Mouse (Mus musculus) embryo, embryonic 10 days (tissue): ENCODE results near the gene Ralgps2.

ENCODE experiments used
- DNase-seq: peaks from one replicate; pipeline ENCODE4 v3.0.0-alpha.2; 2015; ENCODE audit warnings: low spot score

Ralgps2 gene

DNA sequence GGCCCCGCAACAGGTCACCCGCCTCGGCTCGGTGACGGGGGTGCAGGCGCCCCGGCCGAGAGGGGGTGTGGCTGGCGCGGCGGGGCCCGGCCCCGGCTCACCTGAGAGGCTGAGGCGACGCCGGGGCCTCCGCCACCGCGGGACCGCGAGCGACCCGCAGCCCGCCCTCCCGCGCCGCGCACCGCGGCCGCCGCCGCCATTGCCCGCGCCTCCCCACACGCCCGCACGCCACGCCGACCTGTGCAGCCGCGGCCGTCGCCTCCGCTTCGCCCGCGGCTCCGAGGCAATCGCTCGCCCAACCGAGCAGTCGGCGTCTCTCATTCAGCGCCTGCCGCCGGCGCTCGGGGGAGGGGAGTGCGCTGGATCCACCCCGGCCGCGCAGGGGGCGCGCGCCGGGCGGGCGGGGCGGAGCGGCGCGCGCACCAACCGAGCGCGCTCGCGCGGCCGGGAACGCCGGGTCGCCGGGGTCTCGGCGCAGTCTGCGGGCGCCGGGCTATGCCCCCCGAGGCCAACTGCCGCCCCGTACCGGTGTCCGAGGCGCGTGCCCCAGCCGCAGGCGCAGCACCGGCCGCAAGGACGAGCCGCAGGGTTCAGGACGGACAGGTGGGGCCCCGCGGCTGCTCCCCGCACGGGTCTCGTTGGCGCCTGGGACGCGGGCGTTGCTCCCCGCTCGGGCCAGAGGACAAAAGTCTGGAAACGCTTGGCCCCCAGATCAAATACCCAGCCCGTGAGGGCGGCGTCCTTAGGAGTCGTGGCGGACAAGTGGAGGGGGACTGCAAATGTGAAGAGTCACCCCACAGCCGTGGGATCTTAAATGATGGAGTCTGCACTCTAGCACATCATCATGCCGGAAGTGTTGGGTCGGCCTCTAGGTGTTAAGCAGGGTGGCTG lies at the start of gene Ralgps2:
Gene Ralgps2, minus strand, starts transcription at position 376 of the 891 bp plus-strand sequence.
- peak; percentile 70 for DNase-seq

DNA sequence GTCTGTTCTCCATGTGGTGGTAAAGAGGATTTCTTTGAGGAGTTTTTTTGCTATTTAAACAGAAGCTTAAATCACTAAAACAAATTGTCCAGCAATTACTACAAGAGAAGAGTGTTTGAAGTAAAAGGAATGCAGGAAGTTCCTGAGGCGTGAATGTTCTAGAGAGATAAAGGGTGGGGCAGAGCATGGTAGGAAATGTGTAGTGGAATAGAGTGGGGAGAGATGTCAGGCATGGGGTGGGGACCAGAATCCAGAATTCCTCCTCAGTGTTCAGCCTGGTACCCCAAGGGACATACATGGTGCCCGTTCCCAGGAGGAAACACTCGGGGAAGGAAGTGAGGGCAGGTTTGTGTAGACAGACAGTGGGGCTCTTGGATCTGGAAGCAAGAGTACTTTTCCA lies 48.1 kb upstream of the Ralgps2 start:
- no peak for DNase-seq

DNA sequence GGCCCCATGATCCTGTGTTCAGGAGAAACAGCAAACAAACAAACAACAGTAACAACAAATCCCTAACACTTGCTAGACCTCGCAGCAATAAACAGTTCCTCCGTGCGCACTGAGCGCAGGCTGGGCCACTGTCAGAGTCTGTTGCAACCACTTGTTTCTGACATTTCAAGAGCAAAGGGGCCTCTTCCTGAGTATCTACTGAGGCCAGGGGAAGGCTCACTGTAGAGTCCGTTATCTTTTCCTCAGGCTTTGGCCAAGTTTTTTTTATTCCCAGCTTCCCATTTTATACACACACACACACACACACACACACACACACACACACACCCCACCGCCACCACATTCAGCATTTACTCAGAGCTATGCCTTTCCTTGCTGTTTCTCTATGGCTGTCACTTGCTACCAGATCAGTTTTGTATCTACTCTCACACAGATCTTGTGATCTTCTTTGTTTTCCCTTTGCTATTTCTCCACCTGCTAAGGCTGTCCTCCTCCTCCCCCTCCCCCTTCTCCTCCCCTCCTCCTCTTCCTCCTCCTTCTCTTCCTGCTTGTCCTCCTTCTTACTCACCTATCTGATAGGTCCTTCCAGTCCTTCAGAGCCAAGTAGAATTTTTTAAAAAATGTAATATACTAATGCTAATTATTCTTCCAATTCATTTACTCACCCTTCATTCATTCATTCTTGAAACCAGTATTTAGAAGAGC lies 47.4 kb upstream of the Ralgps2 start:
- no peak for DNase-seq

DNA sequence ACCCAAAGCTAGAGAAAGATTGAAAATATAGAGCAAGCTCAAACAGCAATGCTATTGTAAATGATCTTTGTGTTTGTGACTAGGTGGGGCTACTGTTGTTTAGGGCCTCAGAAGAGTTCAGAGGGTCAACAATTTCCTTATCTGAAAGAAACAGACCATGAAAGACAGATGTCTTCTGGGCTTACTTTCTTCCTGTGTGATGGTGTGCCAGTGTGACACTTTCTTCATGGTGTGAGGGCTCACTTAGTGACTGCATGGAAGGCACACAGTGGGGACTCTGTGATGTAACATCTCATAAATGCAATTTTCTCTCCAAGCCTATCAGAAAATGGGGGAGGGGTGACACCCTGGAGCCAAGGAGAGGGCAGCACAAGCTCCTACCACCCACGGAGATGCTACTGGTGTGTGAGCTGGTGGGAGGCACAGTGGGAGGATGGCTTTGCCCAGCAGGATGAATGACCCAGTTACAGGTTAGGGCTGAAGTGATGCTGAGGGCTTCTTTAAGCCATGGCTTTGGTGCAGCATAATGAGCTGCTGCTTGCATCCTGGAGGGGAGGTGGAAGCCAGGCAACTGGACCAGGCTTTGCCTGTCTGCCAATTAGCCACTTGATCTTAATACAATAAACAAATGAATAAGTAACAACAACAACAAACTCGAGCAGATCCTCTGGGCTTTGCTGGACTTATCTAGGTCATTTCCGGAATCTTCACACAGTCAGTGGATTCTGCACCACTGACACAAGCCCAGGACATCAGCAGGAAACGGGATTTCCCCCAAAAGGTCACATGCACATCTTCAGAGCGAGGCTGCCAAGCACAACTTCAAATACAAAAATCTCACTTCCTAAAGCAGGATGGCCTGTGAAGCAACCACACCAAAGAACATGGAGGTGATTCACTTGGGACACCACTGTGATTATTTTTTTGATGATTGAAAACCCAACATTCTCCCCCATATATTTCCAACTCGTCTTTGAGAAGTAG lies 46.5 kb upstream of the Ralgps2 start:
- peak; percentile 5 for DNase-seq

DNA sequence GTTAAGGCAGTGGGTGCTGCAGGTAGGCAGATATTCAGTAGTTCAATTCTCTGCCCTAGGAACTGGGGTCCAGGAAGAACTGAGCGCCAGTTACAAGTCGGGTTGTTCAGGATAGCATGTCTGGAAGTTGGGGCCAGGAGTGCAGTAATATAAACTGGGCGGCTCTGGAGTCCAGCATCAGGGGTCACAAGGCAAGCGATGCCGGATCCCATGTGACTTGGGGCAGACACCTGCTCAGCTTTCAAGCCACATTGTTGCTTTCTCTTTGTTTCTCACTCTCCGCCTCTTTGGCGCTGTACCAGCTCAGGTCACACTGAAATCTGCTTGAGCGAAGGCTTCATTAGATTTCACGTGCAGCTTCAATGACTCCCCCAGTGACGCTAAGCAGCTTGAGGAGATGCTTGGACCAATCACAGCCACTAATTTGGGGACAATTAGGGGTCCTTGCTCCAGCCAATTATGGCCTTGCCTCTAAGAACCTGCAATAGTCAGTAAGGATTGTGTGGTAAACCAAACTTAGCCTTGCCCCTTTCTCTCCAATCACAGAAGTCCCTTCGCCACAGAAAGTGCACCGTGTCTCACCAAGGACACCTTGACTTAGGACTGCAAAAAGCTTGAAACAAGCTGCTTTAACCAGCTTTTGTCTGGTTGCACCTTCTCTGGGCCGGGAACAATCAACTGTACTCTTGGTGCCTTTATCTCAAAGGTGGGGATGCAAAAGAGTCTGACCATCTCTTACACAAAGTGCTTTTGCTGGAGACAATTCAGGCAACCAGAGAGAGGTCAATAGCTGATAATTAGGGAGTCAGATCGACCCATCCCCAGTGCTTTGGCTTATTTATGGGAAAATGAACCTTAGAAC lies 43.8 kb upstream of the Ralgps2 start:
- DNase-seq, result peak; percentile 15

DNA sequence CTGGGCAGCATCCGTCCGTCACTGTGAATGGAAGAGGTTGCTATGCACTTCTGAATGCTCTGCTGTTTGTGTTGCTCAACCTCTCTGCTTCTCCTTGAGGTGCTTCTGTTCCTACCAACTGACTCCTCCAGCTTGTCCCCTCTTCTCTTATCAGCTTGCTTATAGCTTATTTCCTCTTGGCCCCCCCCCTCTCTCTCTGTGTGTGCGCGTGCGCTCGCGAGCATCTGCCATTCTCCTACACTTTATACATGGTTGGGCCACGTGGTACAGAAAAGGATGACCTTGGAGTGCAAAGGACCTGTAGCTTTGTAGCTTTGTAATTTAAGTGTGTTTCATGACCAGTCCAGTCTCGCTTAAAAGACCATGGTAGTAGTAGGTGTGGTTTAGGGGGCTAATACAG lies 42.5 kb upstream of the Ralgps2 start:
- DNase-seq, result no peak

DNA sequence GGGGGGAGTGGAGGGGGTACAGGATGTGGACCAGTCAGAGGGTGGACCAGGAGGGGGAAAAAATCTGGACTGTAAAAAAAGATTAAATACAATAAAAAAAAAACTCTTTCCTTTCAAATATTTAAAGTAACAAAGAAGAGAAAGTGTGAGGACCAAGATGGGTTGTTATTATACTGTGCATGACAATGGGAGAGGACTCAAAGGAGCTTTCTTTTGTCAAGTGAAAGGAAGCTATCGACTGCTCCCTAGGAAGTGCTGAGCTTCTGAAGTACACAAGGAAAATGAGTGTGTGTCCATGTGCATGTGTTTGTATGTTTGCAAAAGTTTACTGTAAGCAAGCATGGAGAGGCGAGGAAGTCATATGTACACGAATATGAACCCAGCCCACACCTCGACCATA lies 40.3 kb upstream of the Ralgps2 start:
- no peak for DNase-seq

DNA sequence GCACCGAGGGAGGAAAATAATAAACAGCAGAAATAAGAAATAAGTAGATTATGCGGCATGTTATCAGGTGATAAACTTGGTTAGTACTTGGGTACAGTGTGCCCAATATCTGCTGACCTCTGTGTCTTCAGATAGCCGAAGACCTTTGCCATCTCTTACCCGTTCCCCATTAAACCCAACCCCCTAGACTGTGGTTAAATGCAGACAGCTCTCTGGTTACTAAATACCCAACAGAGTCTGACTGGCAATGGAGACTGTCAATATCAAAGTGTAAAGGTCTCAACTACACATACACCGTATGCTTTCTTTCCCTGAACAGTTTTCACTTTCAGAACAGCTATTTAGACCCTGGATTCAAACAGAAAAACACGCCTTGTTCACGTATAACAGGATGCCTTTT lies 39.2 kb upstream of the Ralgps2 start:
- no peak for DNase-seq

DNA sequence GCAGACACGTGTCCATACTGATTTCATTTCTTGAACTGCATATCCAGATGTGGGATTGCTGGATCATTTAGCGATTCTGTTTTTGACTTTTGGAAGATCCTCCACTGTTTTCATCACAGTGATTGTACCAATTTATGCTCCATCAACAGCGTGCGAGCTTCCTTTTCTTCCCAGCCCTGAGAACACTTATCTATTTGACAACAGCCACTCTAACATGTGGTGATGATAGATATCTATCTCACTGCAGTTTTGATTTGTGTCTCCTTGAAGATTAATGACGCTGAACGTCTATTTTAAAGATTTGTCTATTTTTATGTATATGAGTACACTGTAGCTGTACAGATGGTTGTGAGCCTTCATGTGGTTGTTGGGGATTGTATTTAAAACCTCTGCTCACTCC lies 34.4 kb upstream of the Ralgps2 start:
- no peak for DNase-seq

DNA sequence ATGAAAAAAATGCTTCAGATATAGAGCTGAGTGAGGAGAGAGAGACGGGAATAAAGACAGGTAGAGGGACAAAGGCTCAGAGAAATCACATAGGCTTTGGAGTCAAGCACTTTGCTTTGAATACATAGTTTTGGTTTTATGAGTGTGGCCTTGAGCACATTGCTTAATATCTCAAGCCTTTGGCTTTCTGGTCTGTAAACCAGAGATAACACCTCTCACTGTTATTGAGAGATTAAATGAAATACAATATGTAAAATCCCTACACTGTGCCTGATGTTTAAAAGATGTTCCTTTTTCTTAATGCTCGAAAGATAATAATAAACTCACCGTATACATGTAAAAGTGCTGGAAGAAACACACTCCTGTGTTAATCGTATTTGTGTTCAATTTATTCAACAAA lies 33.0 kb upstream of the Ralgps2 start:
- no peak for DNase-seq

DNA sequence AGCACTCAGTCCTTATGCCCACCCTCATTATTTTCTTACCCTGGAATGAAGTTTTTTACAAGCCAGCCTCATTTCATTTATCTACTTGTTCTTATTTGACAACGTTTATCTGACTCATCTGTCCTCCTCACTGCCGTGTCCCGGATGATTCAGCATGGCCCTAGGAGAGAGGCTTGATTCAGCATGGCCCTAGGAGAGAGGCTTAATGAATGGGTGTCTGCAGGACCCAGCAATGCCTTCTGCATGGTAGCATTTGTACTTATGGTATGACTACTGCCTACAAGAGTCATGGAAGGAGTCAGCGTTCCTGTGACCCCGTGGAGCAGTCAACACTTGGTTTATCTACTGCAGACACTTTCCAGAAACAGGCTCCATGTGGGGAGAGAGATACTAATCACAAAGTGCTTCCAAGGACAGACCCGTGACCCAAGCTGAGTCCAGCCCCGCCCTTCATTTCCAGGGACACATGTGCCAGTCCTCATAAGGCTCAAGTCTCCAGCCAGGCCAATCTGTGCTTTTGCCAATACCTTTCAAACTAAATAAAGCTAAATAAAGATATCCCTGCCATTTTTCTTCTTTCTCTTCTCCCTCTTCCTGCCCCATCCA lies 31.9 kb upstream of the Ralgps2 start:
- DNase-seq, result no peak

DNA sequence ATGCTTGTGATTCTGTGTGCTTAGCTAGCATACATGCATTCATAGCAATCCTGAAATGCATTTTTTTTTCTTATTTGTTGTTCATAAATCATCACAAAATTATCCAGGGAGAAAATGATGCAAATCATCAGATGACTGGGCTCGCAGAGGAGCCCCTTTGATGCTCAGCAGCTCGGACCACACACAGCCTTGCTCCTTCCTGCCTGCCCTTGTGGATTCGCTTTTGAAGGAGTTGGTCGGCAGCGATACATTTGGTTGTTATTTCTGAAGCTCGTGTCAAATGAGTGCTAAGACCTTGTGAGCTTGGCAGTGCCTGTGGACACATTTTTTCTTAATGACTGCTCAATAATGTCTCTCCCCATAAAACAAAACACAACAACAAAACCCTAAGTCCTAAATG lies 31.2 kb upstream of the Ralgps2 start:
- DNase-seq, result no peak

DNA sequence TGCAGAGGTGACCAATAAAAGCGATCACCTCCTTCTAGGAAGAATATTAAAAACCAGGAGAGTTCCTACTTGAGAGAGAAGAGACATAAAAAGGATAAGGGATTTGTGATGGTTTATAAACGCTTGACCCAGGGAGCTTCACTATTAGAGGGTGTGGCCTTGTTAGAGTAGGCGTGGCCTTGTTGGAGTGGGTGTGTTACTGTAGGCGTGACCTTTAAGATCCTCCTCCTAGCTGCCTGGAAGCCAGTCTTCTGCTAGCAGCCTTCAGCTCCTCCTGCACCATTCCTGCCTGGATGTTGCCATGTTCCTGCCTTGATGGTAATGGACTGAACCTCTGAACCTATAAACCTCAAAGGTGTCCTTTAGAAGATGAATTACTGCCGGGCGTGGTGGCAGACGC lies 28.7 kb upstream of the Ralgps2 start:
- DNase-seq, result no peak

DNA sequence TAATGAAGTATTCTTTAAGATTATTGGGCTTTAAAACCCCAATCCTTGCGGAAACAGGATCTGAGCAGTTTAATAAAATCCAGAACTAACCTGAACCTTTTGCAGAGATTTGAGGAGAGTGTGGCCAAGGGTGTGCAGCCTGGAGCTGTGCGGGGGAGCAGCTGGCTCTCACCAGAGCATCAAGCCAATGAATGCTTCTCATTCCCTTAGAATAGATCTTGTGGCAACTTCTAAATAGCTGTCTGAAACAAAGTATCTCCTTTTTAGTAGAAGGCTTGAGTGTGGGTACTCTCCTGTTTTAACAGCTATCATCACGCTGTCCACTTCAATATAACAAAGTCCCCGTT lies 25.1 kb upstream of the Ralgps2 start:
- no peak for DNase-seq

DNA sequence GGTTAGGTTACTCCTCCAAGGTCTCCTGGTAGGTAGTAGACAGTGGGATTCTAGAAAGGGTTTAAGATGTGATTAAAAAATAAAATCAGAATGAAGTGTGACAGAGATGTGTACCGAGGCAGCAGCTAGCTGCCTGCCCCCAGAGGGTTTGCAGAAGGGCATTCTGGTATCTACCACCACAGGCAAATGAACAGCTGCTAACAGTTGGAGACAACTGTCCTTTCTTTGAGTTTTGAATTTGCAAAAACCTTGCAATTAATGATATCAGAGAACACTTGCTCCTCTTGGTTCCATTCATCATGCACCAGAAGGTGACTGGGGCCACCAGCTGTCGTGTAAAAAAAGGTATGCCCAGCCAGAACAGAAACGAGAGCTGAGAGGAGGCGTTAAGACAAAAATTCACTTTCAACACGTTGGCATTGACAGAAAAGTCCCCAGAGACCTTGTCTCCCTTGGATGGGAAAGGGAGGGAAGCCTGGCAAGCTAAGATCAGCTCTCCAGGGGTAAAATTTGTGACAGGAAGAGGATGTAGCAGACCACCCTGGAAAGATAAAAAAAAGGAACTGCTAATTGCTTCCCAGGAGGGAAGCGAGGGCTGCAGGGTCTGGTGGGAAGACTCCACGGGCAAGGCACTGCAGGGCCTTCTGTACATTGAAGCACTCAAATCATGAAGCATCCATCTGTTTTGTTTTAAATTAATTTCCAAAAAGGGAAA lies 24.6 kb upstream of the Ralgps2 start:
- DNase-seq, result no peak

DNA sequence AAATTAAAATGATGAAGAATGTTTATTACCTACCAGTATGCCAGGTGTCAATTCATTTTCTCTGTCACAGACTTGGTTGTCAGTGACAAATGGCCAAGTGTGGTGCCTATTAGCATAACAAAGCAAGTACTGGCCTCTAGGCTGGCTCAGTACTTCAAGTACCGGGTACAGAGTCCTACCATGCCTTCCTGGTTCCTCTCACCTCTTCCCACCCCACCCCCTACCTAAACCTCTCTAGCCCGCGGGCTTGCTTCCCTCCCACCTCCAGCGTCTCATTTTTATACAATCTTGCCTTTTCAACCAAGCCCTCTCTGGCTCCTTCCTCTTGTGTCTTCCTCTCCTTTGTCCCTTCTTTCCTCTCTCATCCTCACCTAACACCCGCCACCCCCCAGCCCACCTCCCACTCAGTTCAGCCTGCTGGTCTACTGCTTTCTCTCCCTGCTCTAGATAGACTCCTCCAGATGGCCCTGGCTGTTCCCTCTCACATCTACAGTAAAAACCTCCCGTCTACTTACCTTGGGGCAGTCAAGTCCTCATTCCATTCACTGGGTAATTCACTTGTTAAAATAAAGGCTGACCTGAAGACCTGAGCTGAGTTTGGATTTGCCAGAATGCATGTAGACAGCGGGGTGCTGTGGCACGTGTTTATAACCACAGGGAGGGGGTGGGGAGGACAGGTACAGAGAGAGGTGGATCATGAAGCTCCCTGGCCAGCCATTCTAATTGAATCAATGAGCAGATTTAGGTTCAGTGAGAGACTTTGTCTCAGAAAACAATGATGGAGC lies 22.2 kb upstream of the Ralgps2 start:
- no peak for DNase-seq

DNA sequence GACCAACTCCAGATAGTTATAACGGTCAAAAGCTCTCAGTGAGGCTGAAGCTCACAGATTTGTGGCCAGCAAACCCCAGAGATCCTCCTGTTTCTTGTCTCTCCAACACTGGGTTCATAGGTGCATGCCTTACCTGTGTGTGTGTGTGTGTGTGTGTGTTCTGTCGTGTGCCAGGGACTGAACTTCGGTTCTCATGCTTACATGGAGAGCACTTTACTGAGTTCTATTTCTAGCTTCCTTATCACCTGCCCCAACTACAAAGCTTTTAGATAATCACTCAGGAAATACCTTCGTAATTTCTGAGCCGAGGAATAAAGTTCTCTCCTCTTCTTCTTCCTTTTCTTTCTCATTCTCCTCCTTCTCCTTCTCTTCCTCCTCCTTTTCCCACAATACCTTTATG lies 19.6 kb upstream of the Ralgps2 start:
- no peak for DNase-seq

DNA sequence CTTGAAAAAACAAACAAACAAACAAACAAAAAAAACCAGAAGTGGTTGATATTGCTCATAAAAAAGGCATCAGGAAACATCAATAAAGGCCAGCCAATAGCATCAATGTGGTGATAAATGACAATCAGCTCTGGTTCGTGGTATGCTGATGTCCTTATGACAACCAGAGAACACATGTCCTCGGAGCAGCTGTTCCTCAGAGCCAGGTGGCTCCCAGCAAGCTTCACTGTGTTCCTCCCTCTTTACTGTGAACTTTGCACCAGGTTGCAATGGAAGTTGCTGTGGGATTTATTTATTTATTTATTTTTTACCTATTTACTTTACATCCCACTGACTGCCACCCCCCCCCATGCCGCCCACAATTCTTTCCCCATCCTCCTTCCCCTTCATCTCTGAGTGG lies 17.9 kb upstream of the Ralgps2 start:
- DNase-seq, result no peak

DNA sequence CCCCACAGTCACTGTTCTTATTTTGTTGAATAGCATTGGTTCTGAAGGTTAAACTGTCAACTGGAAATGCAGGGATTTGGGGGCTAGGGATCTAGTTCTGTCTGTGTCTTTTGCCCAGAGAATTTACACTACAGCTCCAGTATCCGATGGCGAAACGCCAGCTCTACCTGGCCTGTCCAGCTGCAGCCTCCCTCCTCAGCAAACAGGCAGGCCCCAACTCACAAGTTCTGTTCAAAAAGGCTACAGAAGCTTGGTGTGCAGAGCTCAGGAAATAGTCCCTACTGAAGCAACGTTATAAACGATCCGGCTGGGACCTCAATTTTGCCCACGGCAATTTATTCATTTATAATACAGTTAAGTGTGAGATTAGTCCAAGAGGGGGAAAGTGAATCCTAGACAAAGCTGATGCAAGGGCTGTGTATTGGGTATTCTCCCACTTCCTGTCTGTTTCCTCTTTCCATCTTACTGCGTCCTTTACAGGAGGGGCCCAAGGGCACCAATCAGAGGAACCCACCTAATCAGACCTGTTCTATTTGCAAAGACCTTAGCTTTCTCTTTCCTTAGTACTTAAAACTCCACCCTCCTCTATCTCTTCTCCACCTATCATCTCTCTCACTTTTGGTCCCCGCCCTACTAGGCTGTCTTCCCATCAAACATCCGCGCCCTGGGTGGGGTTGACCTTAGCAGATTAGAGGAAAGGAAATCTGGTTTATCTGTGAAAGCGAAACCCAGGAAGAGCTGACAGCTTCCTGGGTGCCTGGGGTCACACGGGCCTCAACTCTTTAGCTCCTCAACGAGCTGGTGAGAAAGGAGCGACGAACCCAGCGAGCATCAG lies 16.7 kb upstream of the Ralgps2 start:
- no peak for DNase-seq
